Mouse (Mus musculus): ENCODE results near the gene Wbp2.
"Not testable (repeated sequence)": the region's sequence is repeated elsewhere in the genome, so short reads cannot be mapped to it uniquely, and the experiment has no call there.

Gene Wbp2

GRCm38 (mm10) chr11:116109441-116110081 is 22.8 kb upstream of the Wbp2 start:
- no peak for DNase-seq (ENCODE audit: low read depth)

- DNase-seq (ENCODE audit: low read depth), result no peak
Observed at GRCm38 (mm10) chr11:116108464-116109137, 21.8 kb upstream of the Wbp2 start.

GRCm38 (mm10) chr11:116107777-116108285 is 21.0 kb upstream of the Wbp2 start:
- no peak for DNase-seq (ENCODE audit: low read depth)

GRCm38 (mm10) chr11:116106963-116107776 is 20.4 kb upstream of the Wbp2 start:
- DNase-seq (ENCODE audit: low read depth), result peak; percentile 41

GRCm38 (mm10) chr11:116106154-116106962 is 19.6 kb upstream of the Wbp2 start:
- DNase-seq (ENCODE audit: low read depth), result no peak

- DNase-seq (ENCODE audit: low read depth), result no peak
Observed at GRCm38 (mm10) chr11:116105065-116105464, 18.3 kb upstream of the Wbp2 start.

GRCm38 (mm10) chr11:116104006-116104646 is 17.3 kb upstream of the Wbp2 start:
- DNase-seq (ENCODE audit: low read depth), result peak; percentile 55

GRCm38 (mm10) chr11:116103572-116103971 is 16.8 kb upstream of the Wbp2 start:
- no peak for DNase-seq (ENCODE audit: low read depth)

GRCm38 (mm10) chr11:116102472-116102871 is 15.7 kb upstream of the Wbp2 start:
- DNase-seq (ENCODE audit: low read depth), result no peak

GRCm38 (mm10) chr11:116101931-116102381 is 15.2 kb upstream of the Wbp2 start:
- DNase-seq (ENCODE audit: low read depth), result no peak

- DNase-seq (ENCODE audit: low read depth), result no peak
Observed at GRCm38 (mm10) chr11:116100839-116101238, 14.0 kb upstream of the Wbp2 start.

GRCm38 (mm10) chr11:116100385-116100784 is 13.6 kb upstream of the Wbp2 start:
- DNase-seq (ENCODE audit: low read depth), result no peak

- DNase-seq (ENCODE audit: low read depth), result peak; percentile 56
Observed at GRCm38 (mm10) chr11:116099462-116099861, 12.7 kb upstream of the Wbp2 start.

- no peak for DNase-seq (ENCODE audit: low read depth)
Observed at GRCm38 (mm10) chr11:116098711-116099460, 12.1 kb upstream of the Wbp2 start.

- peak; percentile 72 for DNase-seq (ENCODE audit: low read depth)
Observed at GRCm38 (mm10) chr11:116096213-116097108, 9.7 kb upstream of the Wbp2 start.

- peak; percentile 64 for DNase-seq (ENCODE audit: low read depth)
Observed at GRCm38 (mm10) chr11:116095573-116095972, 8.8 kb upstream of the Wbp2 start.

GRCm38 (mm10) chr11:116093771-116094565 is 7.2 kb upstream of the Wbp2 start:
- peak; percentile 97 for DNase-seq (ENCODE audit: low read depth)

- not testable (repeated sequence) for DNase-seq (ENCODE audit: low read depth)
Observed at GRCm38 (mm10) chr11:116092959-116093358, 6.2 kb upstream of the Wbp2 start.

GRCm38 (mm10) chr11:116091591-116091990 is 4.8 kb upstream of the Wbp2 start:
- no peak for DNase-seq (ENCODE audit: low read depth)
